Mouse (Mus musculus) stomach, postnatal 0 days (tissue): ENCODE data around the gene 4930568D16Rik. TPM values are rescaled to one million over a fixed set of nuclear protein-coding genes. Genes with fewer than 3 reads are reported as not detected.
A peak's percentile ranks its signal among the peaks of the same experiment; 100 is the strongest.

Experiments
- ATAC-seq: fragments of 200-750 bp; cut with Nextera tagmentation; 2 replicates; pipeline ENCODE4 v1.8.0; 2017; ENCODE audit not compliant: low FRiP score, low TSS enrichment
- DNase-seq: peaks from one replicate; pipeline ENCODE4 v3.0.0-alpha.2; 2016; ENCODE audit warnings: low spot score
- H3K27ac ChIP-seq: fragments of 300-500 bp; sonication (generic); replicated peaks from 2 replicates; pipeline ENCODE4 v1.5.1; 2014; ENCODE audit warnings: mild to moderate bottlenecking, control low read depth
- H3K27me3 ChIP-seq: fragments of 300-500 bp; sonication (generic); 2 replicates; pipeline ENCODE4 v1.6.1; 2014; ENCODE audit warnings: low read length; ENCODE audit not compliant: control insufficient read depth, insufficient read depth
- H3K36me3 ChIP-seq: fragments of 300-500 bp; sonication (generic); 2 replicates; pipeline ENCODE4 v1.6.1; 2014; ENCODE audit warnings: low read length, mixed read lengths; ENCODE audit not compliant: control insufficient read depth, insufficient read depth
- H3K4me1 ChIP-seq: fragments of 300-500 bp; sonication (generic); replicated peaks from 2 replicates; pipeline ENCODE4 v1.6.1; 2014; ENCODE audit warnings: antibody characterized with exemption; ENCODE audit not compliant: control insufficient read depth, insufficient read depth
- H3K4me2 ChIP-seq: fragments of 300-500 bp; sonication (generic); replicated peaks from 2 replicates; pipeline ENCODE4 v1.6.1; 2014; ENCODE audit warnings: low read depth, mild to moderate bottlenecking, control low read depth, moderate library complexity
- H3K4me3 ChIP-seq: fragments of 300-500 bp; sonication (generic); 2 replicates; pipeline ENCODE4 v1.5.1; 2014; ENCODE audit warnings: low read depth, low read length, control low read depth
- H3K9ac ChIP-seq: fragments of 300-500 bp; sonication (generic); 2 replicates; pipeline ENCODE4 v1.6.1; 2014; ENCODE audit warnings: mild to moderate bottlenecking, low read length, control low read depth, mixed read lengths
- H3K9me3 ChIP-seq: fragments of 300-500 bp; sonication (generic); 2 replicates; pipeline ENCODE4 v1.6.1; 2016; ENCODE audit warnings: low read length; ENCODE audit not compliant: control insufficient read depth
- CTCF ChIP-seq: IDR thresholded peaks from 2 replicates; pipeline ENCODE4 v1.5.1; 2016; ENCODE audit warnings: antibody characterized with exemption, low read depth, mild to moderate bottlenecking, moderate library complexity
- EP300 ChIP-seq: optimal IDR thresholded peaks from 2 replicates; pipeline ENCODE3; 2016; ENCODE audit warnings: antibody characterized with exemption
- WGBS: fragments of 180-500 bp; shearing (Covaris S2); extraction: QIAGEN DNeasy Blood & Tissue Kit; methylation state at CpG from one replicate; pipeline ENCODE4 v1.1.7; 2014; 5-methylcytosine and 5-hydroxymethylcytosine counted together
- polyA plus RNA-seq: library from polyadenylated mRNA; unstranded; fragments of >200 nt; fragmentation: Nextera tagmentation; extraction: Ambion mirVana; gene quantifications from 2 replicates; pipeline ENCODE4 v1.2.1, GENCODE M21; 2015

4930568D16Rik gene
- polyA plus RNA-seq, 1 experiment from 2014 or later: not detected

DNA sequence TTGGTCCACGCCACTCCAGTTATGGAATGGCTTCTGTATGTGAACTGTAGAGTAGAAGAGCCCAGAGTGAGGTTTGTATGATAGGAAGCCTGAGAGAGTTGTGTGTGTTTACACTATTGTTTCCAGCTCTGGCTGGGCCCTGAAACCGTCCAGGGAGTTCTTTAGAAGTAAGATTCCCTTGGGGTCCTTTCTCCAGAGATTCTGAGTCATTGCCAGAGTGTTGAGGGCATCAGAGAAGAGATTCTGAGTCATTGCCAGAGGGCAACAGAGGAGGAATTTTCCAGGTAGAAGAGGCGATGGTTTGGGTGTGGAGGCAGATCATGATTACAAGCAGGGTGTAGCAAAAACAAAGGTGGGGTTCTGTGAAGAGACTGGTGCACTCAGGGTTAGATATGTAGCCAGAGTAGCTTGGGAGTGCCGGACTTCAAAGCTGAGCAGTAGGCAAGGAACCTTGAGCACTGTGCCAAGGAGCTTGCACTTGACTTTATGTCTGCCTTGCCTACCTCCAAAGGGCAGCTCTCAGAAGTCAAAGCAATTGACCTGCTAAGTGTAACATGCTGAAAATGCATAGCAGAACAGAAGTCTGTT lies 57.5 kb downstream of the 4930568D16Rik start:
- Histone ChIP-seq H3K27ac (peak overlapping the region; percentile 1; the same call in 1 of the 2 replicates), H3K27me3 (no peaks in the 10 kb centered on the region), H3K9me3 (no peaks in the 10 kb centered on the region), H3K4me3 (no peak overlapping the region), H3K4me2 (no peak overlapping the region), H3K9ac (no peak overlapping the region), H3K36me3 (peaks cover 6% of the 10 kb centered on the region; the same call in 1 of the 2 replicates), H3K4me1 (no peaks in the 10 kb centered on the region)
- WGBS: 61% methylated on average over 4 of the region's 4 CpGs
- peak; percentile 73 for ATAC-seq
- TF ChIP-seq EP300 (no peak), CTCF (no peak)
- DNase-seq: peak; percentile 27

- WGBS: 42% methylated on average over 1 of the region's 1 CpGs
- Histone ChIP-seq H3K27me3 (no peaks in the 10 kb centered on the region), H3K4me2 (no peak overlapping the region), H3K27ac (no peak overlapping the region), H3K4me3 (no peak overlapping the region), H3K9me3 (no peaks in the 10 kb centered on the region), H3K36me3 (peaks cover 10% of the 10 kb centered on the region; the same call in 1 of the 2 replicates), H3K9ac (no peak overlapping the region), H3K4me1 (no peaks in the 10 kb centered on the region)
- ATAC-seq: no peak
- no peak for TF ChIP-seq EP300
- TF ChIP-seq CTCF: no peak
- DNase-seq: no peak
Observed at GRCm38 (mm10) chr2:35308166-35308565, 59.4 kb downstream of the 4930568D16Rik start.

Other genes with a start within 250 kb of the 4930568D16Rik start
- 325 and 350 TPM in 2 replicates for gene Rab14, start 166.6 kb downstream of the 4930568D16Rik start, polyA plus RNA-seq
- 398 and 433 TPM in 2 replicates for gene Gsn, start 111.3 kb downstream of the 4930568D16Rik start, polyA plus RNA-seq
- 53.5 and 56.9 TPM in 2 replicates for gene Stom, start 30.8 kb downstream of the 4930568D16Rik start, polyA plus RNA-seq
- not detected in 2 replicates for gene 4930402F06Rik, start 29.4 kb upstream of the 4930568D16Rik start, polyA plus RNA-seq
- gene Ggta1, start 95.5 kb upstream of the 4930568D16Rik start, polyA plus RNA-seq: 10.7 and 11.5 TPM in 2 replicates
- gene Dab2ip, start 190.5 kb upstream of the 4930568D16Rik start, polyA plus RNA-seq: 46.4 and 48.1 TPM in 2 replicates